Mouse (Mus musculus): ENCODE data around the gene Poldip3. TPM values are rescaled to one million over a fixed set of nuclear protein-coding genes. Genes with fewer than 3 reads are reported as not detected.
A peak's percentile ranks its signal among the peaks of the same experiment; 100 is the strongest.

Gene Poldip3
- total RNA-seq, 2 experiments from 2014 or later = 14.1 to 16.9 TPM

DNA sequence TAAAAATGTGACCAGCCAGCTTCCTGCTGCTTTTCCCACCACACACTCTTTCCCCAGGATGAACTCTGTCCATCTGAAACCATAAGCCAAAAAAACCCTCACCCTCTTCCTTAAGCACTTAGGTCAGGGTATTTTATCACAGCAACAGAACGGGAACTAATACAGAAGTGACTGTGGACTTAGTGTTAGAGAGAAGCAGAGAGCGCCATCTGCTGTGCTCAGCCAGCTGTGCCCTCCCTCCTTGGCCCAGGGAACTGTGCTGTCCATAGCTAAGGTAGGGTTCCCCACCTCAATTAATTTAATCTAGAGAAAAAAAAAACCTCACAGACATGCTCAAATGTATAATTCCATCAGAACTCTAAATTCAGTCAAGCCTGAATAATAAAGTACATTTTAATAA, 53.2 kb downstream of the Poldip3 start:
- DNase-seq = no peak
- intact Hi-C loops (cut with DNase I) = no loop called here

DNA sequence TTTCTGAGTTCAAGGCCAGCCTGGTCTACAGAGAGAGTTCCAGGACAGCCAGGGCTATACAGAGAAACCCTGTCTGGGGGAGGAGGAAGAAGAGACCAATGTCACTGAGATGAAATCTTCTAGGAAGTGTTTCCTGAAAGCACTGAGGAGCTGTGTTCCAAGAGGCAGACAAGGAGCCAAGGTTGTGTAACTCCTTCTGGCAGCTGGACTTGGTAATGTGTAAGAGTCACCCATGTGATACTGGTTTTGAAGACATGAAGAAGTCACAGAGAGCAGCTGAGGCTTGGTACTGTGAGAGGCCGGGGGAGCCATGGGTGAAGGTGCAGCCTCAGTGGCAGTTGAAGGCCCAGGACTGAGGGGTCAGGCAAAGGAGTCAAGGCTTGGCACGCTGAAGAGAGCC, 55.5 kb downstream of the Poldip3 start:
- DNase-seq = peak in 1 of 2 experiments; percentile 30
- intact Hi-C loops (cut with DNase I) = no loop called here

DNA sequence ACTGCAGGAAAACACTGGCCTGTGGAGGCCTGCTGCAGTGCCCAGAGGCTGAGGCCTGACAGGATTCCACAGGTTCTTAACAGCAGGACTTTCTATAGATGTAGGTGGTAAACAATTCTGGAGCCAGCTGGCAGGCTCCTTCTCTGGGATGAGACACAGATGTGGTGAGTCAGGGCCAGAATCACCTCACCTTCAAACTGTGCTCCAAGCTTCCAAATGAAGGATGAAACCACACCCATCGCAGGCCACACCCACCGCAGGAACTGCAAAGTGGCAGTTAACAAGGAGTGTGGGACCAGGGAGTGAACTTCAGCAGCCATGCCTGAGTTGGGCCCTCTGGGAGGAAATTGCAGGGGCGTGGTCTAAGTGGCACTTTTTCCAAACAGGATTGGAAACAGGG, 58.3 kb downstream of the Poldip3 start:
- intact Hi-C loops (cut with DNase I) = no loop called here

DNA sequence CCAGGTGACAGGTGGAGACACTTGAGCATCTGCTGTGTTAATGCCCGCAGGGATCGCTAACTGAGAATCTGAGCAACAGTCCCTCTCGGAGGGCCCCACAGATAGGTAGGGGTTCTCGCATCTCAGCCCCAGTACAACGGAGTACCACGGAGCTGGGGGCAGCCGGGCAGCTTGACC, 59.9 kb downstream of the Poldip3 start, which contains the start of gene Serhl:
Gene Serhl, plus strand, starts transcription at position 78 of the 177 bp plus-strand sequence.
- no peak for DNase-seq
- intact Hi-C loops (cut with DNase I) = no loop called here

More for the DNA sequence above, 58.3 kb downstream of the Poldip3 start:
- no peak for DNase-seq

DNA sequence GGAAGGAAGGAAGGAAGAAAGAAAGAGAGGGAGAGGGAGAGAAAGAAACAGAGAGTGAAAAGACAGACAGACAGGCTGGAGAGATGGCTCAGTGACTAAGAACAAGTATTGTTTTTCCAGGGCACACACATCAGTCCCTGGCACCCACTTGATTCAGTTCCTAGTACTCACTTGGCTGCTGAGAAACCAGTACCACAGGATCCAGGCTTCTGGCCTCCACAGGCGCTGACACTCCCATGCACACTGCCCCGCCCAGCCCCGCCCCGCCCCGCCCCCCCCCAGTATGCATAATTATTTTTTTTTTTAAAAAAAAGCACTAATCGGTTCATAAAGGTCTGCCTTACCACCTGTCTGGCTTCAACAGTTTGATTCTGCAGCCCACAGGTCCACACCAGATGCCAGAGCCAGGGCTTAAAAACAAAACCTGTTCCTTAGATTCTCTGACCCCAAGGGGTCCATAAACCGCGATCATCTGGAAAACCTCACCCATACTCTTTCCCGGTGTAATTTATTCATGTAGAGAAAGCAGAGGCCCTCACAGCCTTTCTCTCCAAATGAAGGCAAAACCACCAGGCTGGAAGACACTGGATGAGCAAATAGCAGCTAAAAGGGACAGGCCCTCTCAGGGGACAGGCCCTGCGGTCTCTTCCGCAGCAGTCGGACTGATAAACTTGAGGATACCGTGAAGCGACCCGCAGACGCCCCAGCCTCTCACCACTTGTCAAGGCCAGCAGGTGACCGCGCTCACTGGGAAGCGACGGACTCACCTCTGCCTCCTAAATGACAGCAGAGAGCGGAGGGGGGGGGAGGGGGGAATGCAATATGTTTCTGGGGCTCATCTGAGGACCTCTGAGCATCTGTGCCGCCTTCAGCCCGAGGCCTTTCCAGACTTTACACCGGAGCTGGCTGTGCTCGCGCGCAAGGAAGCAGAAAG, 60.4 kb downstream of the Poldip3 start:
- intact Hi-C loops (cut with DNase I) = no loop called here
- no peak for DNase-seq

DNA sequence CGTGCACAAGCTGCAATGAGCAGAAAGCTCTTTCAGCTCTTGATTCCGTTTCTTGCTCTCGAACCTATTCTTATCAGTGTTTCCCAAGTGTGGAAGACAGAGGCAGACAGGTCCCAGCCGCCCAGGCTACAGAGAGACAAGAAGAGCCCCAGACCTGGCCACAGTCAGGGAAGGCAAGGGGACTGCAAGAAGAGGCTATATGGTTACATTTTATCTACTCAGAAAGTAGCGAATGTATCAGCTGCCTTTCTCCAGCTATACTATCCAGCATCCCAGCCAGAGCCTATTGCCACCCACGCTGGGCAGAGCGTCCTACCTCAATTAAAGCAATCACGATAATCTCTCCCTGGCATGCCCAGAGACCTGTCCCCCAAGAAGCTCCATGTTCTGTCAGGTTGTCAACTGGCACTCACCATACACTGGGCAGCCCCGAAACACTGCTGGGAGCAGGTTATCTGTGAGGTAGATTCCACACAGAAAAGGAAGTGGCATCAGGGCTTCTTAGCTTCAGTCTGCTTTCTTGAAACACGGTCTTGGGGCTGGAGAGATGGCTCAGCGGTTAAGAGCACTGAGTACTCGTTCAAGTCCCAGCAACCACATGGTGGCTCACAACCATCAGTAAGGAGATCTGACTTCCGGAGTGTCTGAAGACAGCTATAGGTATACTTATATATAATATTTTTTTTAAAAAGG, 62.4 kb downstream of the Poldip3 start:
- no peak for DNase-seq
- intact Hi-C loops (cut with DNase I) = no loop called here

DNA sequence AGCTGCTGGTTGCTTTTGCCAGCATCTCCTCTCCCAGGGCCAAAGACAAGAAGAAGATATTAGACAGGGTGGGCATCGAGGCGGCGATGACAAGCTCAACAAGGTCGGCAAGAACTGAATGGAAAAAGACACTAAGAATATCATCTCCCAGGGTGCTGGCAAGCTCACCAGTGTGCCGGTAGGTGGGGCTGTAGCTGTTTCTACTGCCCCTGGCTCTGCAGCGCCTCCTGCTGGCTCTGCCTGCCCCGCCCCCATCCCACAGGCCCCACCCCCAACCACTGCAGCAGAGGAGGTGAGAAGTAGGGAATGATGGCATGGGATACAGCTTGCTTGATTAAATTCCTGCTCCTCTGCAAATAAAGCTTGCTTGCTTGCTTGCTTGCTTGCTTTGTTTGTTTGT, 63.3 kb downstream of the Poldip3 start:
- intact Hi-C loops (cut with DNase I) = no loop called here
- DNase-seq = peak; percentile 34 to 43

DNA sequence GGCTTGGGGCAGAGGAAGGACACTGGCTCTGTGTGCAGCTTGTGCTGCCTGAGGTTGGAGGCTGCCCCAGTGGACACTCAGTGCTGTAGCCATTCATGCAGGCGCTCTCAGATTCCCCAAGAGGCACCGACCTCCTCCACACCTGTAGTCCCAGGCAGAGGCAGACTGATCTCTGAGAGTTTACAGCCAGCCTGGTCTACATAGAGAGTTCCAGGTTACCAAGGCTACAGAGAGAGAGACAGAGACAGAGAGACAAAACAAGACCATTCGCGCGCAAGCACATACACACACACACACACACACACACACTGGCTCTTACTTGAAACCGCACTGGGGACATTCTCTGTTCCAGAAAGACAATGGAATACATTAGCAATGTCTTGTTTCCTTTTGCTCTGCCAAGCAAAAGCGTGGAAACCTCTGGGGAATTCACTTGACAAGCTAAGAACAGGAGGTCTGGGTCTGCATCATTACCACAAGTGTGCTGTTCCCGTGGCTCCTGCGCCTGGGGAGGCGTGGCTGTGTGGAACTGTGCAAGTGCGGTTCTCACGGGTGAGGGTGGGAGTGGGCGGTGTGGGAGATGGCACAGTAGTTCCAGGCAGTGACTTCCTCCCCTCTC, 65.1 kb downstream of the Poldip3 start:
- DNase-seq = no peak
- intact Hi-C loops (cut with DNase I) = no loop called here

DNA sequence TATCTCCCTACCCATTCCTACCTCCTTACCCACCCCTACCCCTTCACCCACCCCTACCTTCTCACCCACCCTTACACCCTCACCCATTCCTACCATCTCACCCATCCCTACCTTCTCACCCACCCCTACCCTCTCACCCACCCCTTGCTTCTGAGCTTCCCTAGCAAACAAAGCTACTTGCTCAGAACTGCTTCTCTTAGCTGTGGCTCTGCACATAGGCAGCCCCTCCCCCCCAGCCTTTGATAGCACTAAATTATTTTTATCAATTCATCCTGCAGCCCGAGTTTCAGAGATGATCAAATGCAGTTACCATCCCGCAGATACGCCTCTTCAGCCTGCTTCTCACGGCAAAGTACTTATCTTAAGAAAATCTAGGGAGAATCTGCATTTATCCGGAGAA, 65.7 kb downstream of the Poldip3 start:
- intact Hi-C loops (cut with DNase I) = no loop called here
- DNase-seq = no peak

Other genes starting within 250 kb of the Poldip3 start
- 10 to 100 TPM; 24.8 to 27.8 TPM for gene Tcf20, start 161.5 kb downstream of the Poldip3 start, total RNA-seq (2021)
- gene Nfam1, start 116.1 kb downstream of the Poldip3 start, total RNA-seq (2021) = 1 to 10 TPM in 1 of 2 experiments, under 1 TPM in 1; 0.28 to 1.0 TPM
- gene Serhl, start 59.9 kb downstream of the Poldip3 start, total RNA-seq (2021) = 10 to 100 TPM; 25.8 to 27.5 TPM
- 10 to 100 TPM; 33.6 to 40.4 TPM for gene Rrp7a, start 26.6 kb downstream of the Poldip3 start, total RNA-seq (2021)
- 10 to 100 TPM; 41.8 to 54.2 TPM for gene Cyb5r3, start 23.2 kb upstream of the Poldip3 start, total RNA-seq (2021)
- 1 to 10 TPM; 2.4 to 3.5 TPM for gene A4galt, start 102.4 kb upstream of the Poldip3 start, total RNA-seq (2021)
- 1 to 10 TPM; 5.7 to 6.1 TPM for gene Arfgap3, start 200.9 kb upstream of the Poldip3 start, total RNA-seq (2021)

Data from gastrocnemius, postnatal 36 days (tissue).